18 mouse cellular contexts compared by ENCODE assay signal in the genomic region with DNA sequence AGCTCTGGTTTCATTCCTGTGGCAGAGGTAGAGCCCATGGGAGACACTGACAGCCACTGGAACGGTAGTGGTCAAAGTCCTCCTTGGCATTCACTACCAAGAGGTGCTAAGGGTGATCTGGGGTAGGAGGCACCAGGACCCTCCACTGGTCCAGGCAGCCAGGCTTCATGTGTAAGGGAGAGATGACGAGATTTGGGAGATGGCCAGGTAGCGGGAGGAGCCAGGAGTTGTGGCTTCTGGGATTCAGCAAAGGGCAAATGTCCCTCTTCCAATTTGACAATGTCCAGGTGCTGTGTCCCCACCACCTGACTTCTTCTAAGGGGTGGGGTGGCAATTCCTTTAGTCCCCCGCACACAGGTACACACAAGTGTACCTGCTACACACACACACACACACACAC.
DNase-seq lines count a peak whose midpoint lies in the region; ATAC-seq lines count a peak whose summit lies in the region.
"Had no signal": no experiment of that assay in that cellular context is flagged by ENCODE, and none has a peak within 500 bp of the region (broad histone marks: within the 10 kb centered on the region; RNA-seq: fewer than 3 reads in every experiment).

No protein-coding gene starts in this region.

- H3K27ac ChIP-seq in forebrain, embryonic 13.5 days = peak overlapping the region; percentile 68; the same call in 1 of the 2 replicates
- H3K27ac ChIP-seq in forebrain, embryonic 16.5 days (ENCODE audit: low read length) = no peak overlapping the region
- peak overlapping the region; percentile 65 for H3K27ac ChIP-seq in midbrain, embryonic 12.5 days (replicated peaks)
- H3K27ac ChIP-seq in midbrain, embryonic 16.5 days (ENCODE audit: low read length) = no peak overlapping the region
- peak overlapping the region; percentile 71; the same call in 1 of the 2 replicates for H3K27ac ChIP-seq in hindbrain, embryonic 14.5 days
- peak overlapping the region; percentile 70; the same call in 1 of the 2 replicates for H3K27ac ChIP-seq in neural tube, embryonic 15.5 days (replicated peaks)
- H3K27ac ChIP-seq: embryonic facial prominence, embryonic 13.5 days had no signal

- no peak for DNase-seq in hindbrain, embryonic 14.5 days (ENCODE audit: low spot score)
- DNase-seq in frontal cortex, postnatal 10 days (ENCODE audit: low spot score in 2 of 2) = no peak
- DNase-seq: adrenal gland, postnatal 14 days; kidney, adult 8-10 months; kidney, postnatal 14 days; left cerebral cortex, postnatal 4 days; liver; liver, postnatal 0 days; lung, postnatal 14 days; retina, postnatal 1 day had no signal

- no peak overlapping the region for H3K4me3 ChIP-seq in forebrain, embryonic 13.5 days
- no peak overlapping the region for H3K4me3 ChIP-seq in forebrain, embryonic 16.5 days (replicated peaks; ENCODE audit: low read length)
- H3K4me3 ChIP-seq in midbrain, embryonic 12.5 days = no peak overlapping the region
- no peak overlapping the region for H3K4me3 ChIP-seq in midbrain, embryonic 16.5 days (ENCODE audit: low read depth, low read length)
- H3K4me3 ChIP-seq in hindbrain, embryonic 14.5 days (replicated peaks; ENCODE audit: low read length) = no peak overlapping the region
- no peak overlapping the region for H3K4me3 ChIP-seq in neural tube, embryonic 15.5 days (replicated peaks)
- H3K4me3 ChIP-seq: embryonic facial prominence, embryonic 13.5 days; heart, embryonic 10.5 days had no signal

- H3K4me2 ChIP-seq in forebrain, embryonic 13.5 days = no peak overlapping the region
- no peak overlapping the region for H3K4me2 ChIP-seq in forebrain, embryonic 16.5 days (ENCODE audit: low read length)
- no peak overlapping the region; the same call in 1 of the 2 replicates for H3K4me2 ChIP-seq in midbrain, embryonic 12.5 days (replicated peaks)
- no peak overlapping the region for H3K4me2 ChIP-seq in midbrain, embryonic 16.5 days (ENCODE audit: low read length)
- H3K4me2 ChIP-seq in hindbrain, embryonic 14.5 days (replicated peaks) = no peak overlapping the region
- H3K4me2 ChIP-seq in neural tube, embryonic 15.5 days = no peak overlapping the region
- H3K4me2 ChIP-seq: embryonic facial prominence, embryonic 13.5 days had no signal

- peaks cover 100% of the 10 kb centered on the region for H3K4me1 ChIP-seq in forebrain, embryonic 13.5 days
- H3K4me1 ChIP-seq in forebrain, embryonic 16.5 days (replicated peaks; ENCODE audit: control insufficient read depth, insufficient read depth, low read length) = peaks cover 90% of the 10 kb centered on the region
- peaks cover 99% of the 10 kb centered on the region for H3K4me1 ChIP-seq in midbrain, embryonic 12.5 days
- H3K4me1 ChIP-seq in midbrain, embryonic 16.5 days (ENCODE audit: control insufficient read depth, insufficient read depth, low read length) = peaks cover 64% of the 10 kb centered on the region
- H3K4me1 ChIP-seq in hindbrain, embryonic 14.5 days (replicated peaks; ENCODE audit: control insufficient read depth, insufficient read depth, low read length) = peaks cover 76% of the 10 kb centered on the region
- peaks cover 89% of the 10 kb centered on the region for H3K4me1 ChIP-seq in neural tube, embryonic 15.5 days

- no peaks in the 10 kb centered on the region for H3K27me3 ChIP-seq in forebrain, embryonic 13.5 days
- no peaks in the 10 kb centered on the region for H3K27me3 ChIP-seq in forebrain, embryonic 16.5 days (replicated peaks; ENCODE audit: control insufficient read depth, insufficient read depth, low read length)
- peaks cover 56% of the 10 kb centered on the region for H3K27me3 ChIP-seq in midbrain, embryonic 12.5 days
- H3K27me3 ChIP-seq in midbrain, embryonic 16.5 days (ENCODE audit: control insufficient read depth, insufficient read depth, low read depth, low read length) = no peaks in the 10 kb centered on the region
- H3K27me3 ChIP-seq in hindbrain, embryonic 14.5 days (ENCODE audit: control insufficient read depth, insufficient read depth, low read length) = no peaks in the 10 kb centered on the region
- H3K27me3 ChIP-seq in neural tube, embryonic 15.5 days (replicated peaks) = 0 out of 2 replicates have a peak, but pooled peaks cover 5% of the 10 kb centered on the region
- H3K27me3 ChIP-seq: embryonic facial prominence, embryonic 13.5 days had no signal

- peak overlapping the region; percentile 37; the same call in 1 of the 2 replicates for H3K9ac ChIP-seq in forebrain, embryonic 13.5 days
- no peak overlapping the region for H3K9ac ChIP-seq in forebrain, embryonic 16.5 days (replicated peaks; ENCODE audit: low read depth, low read length)
- no peak overlapping the region for H3K9ac ChIP-seq in midbrain, embryonic 12.5 days (replicated peaks)
- H3K9ac ChIP-seq in midbrain, embryonic 16.5 days (ENCODE audit: low read depth, low read length) = no peak overlapping the region; the same call in 1 of the 2 replicates
- H3K9ac ChIP-seq in hindbrain, embryonic 14.5 days = no peak overlapping the region; the same call in 1 of the 2 replicates
- H3K9ac ChIP-seq in neural tube, embryonic 15.5 days (replicated peaks) = no peak overlapping the region
- H3K9ac ChIP-seq: embryonic facial prominence, embryonic 13.5 days; liver, postnatal 0 days had no signal

- ATAC-seq in forebrain, embryonic 13.5 days = no peak
- no peak for ATAC-seq in forebrain, embryonic 16.5 days
- no peak for ATAC-seq in midbrain, embryonic 12.5 days (ENCODE audit: low FRiP score, low read depth)
- ATAC-seq in midbrain, embryonic 16.5 days = no peak
- no peak for ATAC-seq in hindbrain, embryonic 14.5 days (ENCODE audit: low FRiP score)
- ATAC-seq in neural tube, embryonic 15.5 days (ENCODE audit: low FRiP score) = no peak
- ATAC-seq: inflammation-experienced regulatory T-cells, adult 6 months; liver, postnatal 0 days had no signal

- H3K9me3 ChIP-seq in forebrain, embryonic 13.5 days (replicated peaks) = no peaks in the 10 kb centered on the region
- no peaks in the 10 kb centered on the region for H3K9me3 ChIP-seq in forebrain, embryonic 16.5 days (ENCODE audit: control insufficient read depth, low read length)
- no peaks in the 10 kb centered on the region for H3K9me3 ChIP-seq in midbrain, embryonic 12.5 days
- H3K9me3 ChIP-seq in midbrain, embryonic 16.5 days (replicated peaks; ENCODE audit: control insufficient read depth, low read length, poor library complexity, severe bottlenecking) = no peaks in the 10 kb centered on the region
- no peaks in the 10 kb centered on the region for H3K9me3 ChIP-seq in hindbrain, embryonic 14.5 days (ENCODE audit: control insufficient read depth, low read length)
- H3K9me3 ChIP-seq in neural tube, embryonic 15.5 days (replicated peaks) = no peaks in the 10 kb centered on the region
- H3K9me3 ChIP-seq: embryonic facial prominence, embryonic 13.5 days; heart, embryonic 10.5 days had no signal

- 79% methylated on average over 4 of the region's 4 CpGs for WGBS in forebrain, embryonic 13.5 days
- WGBS in forebrain, embryonic 16.5 days = 77% methylated on average over 4 of the region's 4 CpGs
- 95% methylated on average over 4 of the region's 4 CpGs for WGBS in midbrain, embryonic 12.5 days
- WGBS in midbrain, embryonic 16.5 days = 80% methylated on average over 4 of the region's 4 CpGs
- 83% methylated on average over 4 of the region's 4 CpGs for WGBS in hindbrain, embryonic 14.5 days
- 90% methylated on average over 4 of the region's 4 CpGs for WGBS in neural tube, embryonic 15.5 days

- no peaks in the 10 kb centered on the region for H3K36me3 ChIP-seq in forebrain, embryonic 13.5 days (ENCODE audit: poor library complexity, severe bottlenecking)
- H3K36me3 ChIP-seq in forebrain, embryonic 16.5 days (ENCODE audit: control insufficient read depth, insufficient read depth) = no peaks in the 10 kb centered on the region
- no peaks in the 10 kb centered on the region for H3K36me3 ChIP-seq in midbrain, embryonic 12.5 days
- H3K36me3 ChIP-seq in midbrain, embryonic 16.5 days (ENCODE audit: control insufficient read depth, insufficient read depth, low read length) = no peaks in the 10 kb centered on the region
- no peaks in the 10 kb centered on the region for H3K36me3 ChIP-seq in hindbrain, embryonic 14.5 days (replicated peaks; ENCODE audit: control insufficient read depth, insufficient read depth)
- H3K36me3 ChIP-seq in neural tube, embryonic 15.5 days = no peaks in the 10 kb centered on the region
- H3K36me3 ChIP-seq: embryonic facial prominence, embryonic 13.5 days; heart, embryonic 10.5 days had no signal

Comparison
In these comparisons a context has a peak if more than half of its experiments do, and no peak if none do; other contexts are left out.
1. H3K27ac ChIP-seq: peak in forebrain, embryonic 13.5 days (single experiment), midbrain, embryonic 12.5 days (single experiment), hindbrain, embryonic 14.5 days (single experiment) and neural tube, embryonic 15.5 days (single experiment); none in forebrain, embryonic 16.5 days (single experiment) and midbrain, embryonic 16.5 days (single experiment).